Mouse (Mus musculus): Measurements from ENCODE around the gene Fbxw10.

The Fbxw10 gene

DNA sequence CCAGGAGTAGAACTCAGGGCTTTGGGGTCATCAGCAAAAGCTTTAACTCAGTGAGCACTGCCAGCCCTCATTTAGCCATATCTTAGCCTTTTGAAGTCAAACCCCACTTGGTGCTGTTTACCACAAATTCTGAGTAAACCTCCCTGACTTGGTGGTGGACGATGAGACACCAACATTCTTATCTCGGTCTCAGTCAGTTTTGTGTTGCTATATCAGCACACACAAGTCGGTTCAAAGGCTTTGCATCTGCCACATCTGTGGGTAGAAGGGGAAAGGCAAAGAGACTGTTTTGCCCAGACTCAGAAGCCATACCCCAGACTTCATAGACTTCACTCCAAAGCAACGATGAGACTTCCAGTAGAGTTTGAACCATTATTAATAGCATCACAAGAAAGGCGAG lies 2.3 kb upstream of the Fbxw10 start:
- DNase-seq (ENCODE audit: low spot score): no peak

- DNase-seq (ENCODE audit: low spot score): no peak
Measured at GRCm38 (mm10) chr11:62845730-62846129, 1.1 kb upstream of the Fbxw10 start.

GRCm38 (mm10) chr11:62847655-62848191 lies 854 bp downstream of the Fbxw10 start:
- no peak for DNase-seq (ENCODE audit: low spot score)

GRCm38 (mm10) chr11:62848301-62848700 lies 1.4 kb downstream of the Fbxw10 start:
- no peak for DNase-seq (ENCODE audit: low spot score)

DNA sequence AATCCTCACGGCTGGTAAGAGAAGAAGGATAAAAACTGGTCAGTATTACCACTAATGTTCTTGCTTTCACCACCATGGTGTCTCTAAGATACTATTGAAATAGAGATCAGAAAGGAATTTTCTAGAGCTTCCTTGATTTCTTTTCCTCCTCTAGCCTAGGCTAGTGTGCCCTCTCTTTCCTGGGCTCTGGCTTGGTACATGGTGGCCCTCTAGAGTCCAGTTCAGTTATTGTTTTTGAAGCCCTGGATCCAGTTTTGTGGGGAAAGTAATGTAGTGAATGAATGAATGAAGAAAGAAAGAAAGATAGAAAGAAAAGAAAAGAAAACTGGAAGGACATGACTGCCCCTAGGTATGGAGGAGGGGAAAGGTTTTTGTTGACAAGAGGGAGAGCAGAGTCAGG lies 4.3 kb downstream of the Fbxw10 start:
- no peak for DNase-seq (ENCODE audit: low spot score)

DNA sequence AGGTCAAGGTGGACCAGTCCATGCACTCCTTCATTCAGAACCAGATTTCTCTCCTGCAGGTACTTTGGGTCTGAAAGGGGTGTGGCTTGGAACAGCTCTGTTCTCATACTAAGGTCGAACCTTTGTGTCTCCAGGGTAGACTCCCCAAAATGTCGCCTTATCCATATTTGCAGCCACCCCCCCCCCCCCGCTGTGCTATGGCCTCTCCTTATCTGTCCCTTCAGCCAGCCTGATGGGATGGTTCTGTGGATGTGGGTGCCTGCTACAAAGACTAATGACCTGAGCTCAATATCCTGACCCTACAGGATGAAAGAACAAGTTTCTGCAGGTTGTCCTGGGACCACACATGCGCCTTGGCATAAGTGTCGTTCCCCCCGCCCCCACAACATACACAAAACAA lies 6.5 kb downstream of the Fbxw10 start:
- no peak for DNase-seq (ENCODE audit: low spot score)

DNA sequence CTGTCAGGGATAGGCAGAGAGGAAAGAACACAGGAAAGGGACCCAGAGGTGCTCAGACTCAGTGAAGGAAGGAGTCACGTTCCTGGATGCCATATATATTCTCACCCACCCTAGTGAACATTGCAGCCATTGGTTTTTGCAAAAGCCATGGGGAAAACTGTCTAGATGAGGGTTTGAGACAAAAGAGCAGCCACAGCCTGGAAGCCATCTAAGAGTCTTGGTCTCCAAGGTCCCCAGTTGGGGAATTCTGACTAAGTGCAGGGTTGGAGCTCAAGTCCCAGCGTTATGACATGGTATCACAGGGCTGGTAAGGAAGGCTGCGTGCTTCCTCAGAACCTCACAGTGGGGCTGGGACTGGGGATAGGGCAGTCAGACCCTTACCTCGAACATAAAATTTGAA lies 18.7 kb downstream of the Fbxw10 start:
- DNase-seq (ENCODE audit: low spot score): no peak

DNA sequence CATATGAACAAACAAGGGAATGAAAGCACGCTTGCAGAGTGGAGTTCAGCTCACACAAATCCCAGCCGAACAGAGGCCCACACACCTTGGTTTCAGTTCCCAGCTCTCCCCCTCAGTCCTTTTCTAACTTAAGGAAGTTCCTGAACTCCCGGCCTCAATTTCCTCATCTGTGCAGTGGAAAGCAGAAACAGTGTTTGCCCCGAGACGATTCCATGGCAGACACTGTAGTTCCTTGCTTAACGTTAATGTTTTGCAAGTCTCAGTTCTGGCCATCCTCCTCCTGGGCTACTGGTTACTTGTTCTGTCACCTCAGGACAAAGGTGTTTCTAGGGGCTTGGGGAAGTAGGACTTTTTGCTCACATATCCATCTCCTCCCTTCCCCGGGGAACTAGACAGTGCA lies 19.8 kb downstream of the Fbxw10 start:
- no peak for DNase-seq (ENCODE audit: low spot score)

DNA sequence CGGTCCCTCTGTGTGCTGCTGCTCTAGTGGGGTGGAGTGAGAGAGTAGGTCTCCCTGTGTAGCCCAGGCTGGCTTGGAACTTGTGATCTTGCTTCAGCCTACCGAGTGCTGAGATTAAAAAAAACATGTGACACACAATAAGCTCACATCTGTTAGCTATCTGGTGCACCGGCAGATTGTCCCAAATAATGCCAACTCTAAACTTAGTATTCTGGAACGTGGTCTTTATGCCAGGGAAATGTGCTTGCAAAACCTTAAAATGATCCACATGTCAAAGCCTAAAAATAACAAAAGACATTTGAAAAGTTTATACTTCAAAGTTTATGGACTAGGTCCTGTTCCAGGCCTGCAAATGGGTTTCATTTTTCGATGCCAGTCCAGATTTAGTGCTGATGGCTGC lies 22.3 kb downstream of the Fbxw10 start:
- DNase-seq (ENCODE audit: low spot score): no peak

GRCm38 (mm10) chr11:62869715-62870371 lies 23.0 kb downstream of the Fbxw10 start:
- DNase-seq (ENCODE audit: low spot score): no peak

DNA sequence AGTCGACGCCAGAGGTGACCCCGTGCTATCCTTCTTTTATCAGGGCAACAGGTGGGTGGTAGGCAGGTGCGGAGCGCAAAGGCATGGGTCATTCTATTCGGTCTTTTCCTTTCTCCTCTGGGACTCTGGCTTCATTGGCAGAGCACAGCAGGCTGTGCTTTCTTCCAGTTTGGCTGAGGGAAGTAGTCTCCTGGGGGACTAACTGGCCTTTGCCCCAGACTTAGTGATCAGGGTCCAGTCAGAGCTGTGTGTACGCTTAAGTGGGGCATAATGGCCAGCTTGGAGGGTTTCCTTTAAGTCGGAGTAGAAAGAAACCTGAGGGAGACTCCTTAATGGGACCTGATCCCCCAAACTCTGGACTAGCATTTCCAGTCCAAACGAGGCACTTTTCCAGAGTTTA lies 26.6 kb downstream of the Fbxw10 start:
- no peak for DNase-seq (ENCODE audit: low spot score)

DNA sequence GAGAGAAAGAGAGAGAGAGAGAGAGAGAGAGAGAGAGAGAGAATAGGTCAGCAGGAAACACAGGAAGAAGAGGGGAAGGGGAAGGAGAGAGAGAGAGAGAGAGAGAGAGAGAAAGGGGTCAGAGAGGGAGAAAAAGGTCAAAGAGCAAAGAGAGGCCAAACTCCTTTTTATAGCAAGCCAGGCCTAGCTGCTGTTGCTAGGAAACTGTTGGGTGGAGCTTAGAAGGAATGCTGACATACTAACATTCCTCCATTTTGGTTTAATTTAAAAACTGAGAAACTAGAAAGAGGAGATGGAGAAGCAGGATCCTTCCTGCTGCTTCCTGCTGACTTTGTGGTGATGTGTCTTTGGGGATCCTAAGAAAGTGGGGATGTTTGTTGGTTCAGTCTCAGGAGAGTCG lies 28.8 kb downstream of the Fbxw10 start:
- DNase-seq (ENCODE audit: low spot score): no peak

- DNase-seq (ENCODE audit: low spot score): no peak
Measured at GRCm38 (mm10) chr11:62876445-62876844, 29.6 kb downstream of the Fbxw10 start.

DNA sequence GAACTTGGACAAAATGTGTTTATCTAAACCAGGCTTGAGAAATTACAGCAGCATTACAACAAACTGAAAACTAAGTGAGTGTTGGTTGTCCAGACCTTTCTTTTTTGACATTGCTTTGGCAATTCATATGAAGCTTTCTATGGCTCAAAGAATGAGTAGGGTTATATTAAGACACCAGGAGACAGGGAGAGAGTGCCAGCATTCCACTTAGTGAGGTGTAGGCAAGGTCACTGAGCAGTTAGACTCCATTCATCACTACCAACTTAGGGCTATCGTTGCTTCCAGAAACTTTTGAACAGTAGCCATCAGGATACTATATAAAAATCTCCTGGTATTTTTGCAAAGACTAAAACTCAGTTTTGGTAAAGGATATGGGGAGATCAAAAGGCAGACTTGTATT lies 30.5 kb downstream of the Fbxw10 start:
- DNase-seq (ENCODE audit: low spot score): no peak

- DNase-seq (ENCODE audit: low spot score): no peak
Measured at GRCm38 (mm10) chr11:62878728-62879127, 31.9 kb downstream of the Fbxw10 start.

- DNase-seq (ENCODE audit: low spot score): peak; percentile 91
Measured at GRCm38 (mm10) chr11:62879220-62880048, 32.6 kb downstream of the Fbxw10 start, which contains the start of gene Tvp23b. TSS of gene Tvp23b (plus strand) at chr11:62879455.

GRCm38 (mm10) chr11:62883407-62883806 lies 36.5 kb downstream of the Fbxw10 start:
- no peak for DNase-seq (ENCODE audit: low spot score)

GRCm38 (mm10) chr11:62885323-62885722 lies 38.5 kb downstream of the Fbxw10 start:
- DNase-seq (ENCODE audit: low spot score): no peak

DNA sequence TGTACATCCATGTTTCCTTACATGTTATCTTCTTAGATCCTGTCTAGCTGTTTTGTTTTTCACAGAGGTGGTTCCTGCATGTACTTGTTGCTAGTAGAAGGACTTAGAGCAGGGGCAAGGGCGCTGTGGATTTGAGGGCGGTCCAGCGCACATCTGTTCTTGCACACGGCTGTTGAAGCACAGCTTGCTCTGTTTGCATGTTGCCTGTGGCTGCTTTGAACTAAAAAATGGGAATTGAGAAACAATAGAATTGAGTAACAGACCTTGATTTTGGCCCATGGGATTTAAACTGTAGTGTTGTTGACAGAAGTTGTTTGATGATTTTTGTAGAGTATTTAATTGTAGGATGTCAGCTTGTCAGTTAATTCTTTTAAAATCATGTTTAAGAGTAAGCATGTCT lies 43.9 kb downstream of the Fbxw10 start:
- DNase-seq (ENCODE audit: low spot score): no peak

GRCm38 (mm10) chr11:62891763-62892162 lies 44.9 kb downstream of the Fbxw10 start:
- no peak for DNase-seq (ENCODE audit: low spot score)

GRCm38 (mm10) chr11:62901699-62902323 lies 54.9 kb downstream of the Fbxw10 start:
- DNase-seq (ENCODE audit: low spot score): no peak

DNA sequence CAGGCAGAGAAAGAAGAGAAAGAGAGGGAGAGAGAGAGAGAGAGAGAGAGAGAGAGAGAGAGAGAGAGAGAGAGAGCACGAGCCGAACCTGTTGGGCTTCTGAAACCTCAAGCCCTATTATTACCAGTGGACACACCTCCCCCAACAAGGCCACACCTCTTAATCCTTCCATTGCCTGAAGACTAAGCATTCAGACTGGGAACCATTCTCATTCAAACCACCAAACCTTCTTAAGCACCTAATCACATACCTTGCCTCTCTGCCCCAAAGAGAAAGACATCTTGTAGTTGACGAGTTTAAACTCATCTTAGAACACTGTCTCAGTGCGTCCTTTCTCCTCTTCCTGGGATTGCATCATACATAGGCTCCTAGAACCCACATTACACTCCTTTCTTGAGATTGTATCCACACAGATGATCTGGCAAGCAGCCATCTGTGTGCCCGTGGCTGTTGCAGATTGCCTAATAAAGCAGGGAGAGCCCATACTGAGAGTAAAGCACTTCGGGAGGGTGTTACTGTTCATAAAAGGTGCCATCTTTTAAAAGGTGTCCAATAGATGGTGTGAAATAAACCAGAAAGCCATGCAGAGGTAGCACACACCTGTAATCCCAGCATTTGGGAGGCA lies 57.1 kb downstream of the Fbxw10 start:
- no peak for DNase-seq (ENCODE audit: low spot score)
